ENCODE assay signal across 9 mouse cellular contexts in the genomic region with DNA sequence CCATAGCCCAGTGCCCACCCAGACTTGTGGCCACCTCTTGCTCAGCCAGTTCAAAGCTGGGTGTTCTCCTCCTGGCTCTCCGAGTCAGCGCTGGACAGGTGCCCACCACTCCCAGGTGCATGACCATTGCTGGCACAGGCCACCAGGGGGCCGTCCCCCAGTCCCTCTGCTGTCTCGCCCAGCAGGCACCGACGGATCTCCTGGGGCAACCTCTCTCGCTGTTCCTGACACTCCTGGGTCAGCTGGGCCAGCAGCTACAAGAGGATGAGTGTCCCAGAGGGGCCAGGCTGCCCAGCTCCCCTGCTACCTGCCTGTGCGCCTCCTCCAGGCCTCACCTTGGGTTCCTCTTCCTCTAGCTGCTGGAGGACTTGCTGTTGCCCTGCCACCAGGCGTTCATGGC. TPM values are rescaled to one million over a fixed set of nuclear protein-coding genes. Genes with fewer than 3 reads are reported as not detected.
DNase-seq lines count a peak whose midpoint lies in the region; ATAC-seq and TF ChIP-seq lines count a peak whose summit lies in the region.
"Had no signal": no experiment of that assay in that cellular context is flagged by ENCODE, and none has a peak within 500 bp of the region (broad histone marks: within the 10 kb centered on the region; RNA-seq: fewer than 3 reads in every experiment).

No protein-coding gene starts in this region.

- no peak overlapping the region for H3K4me2 ChIP-seq in forebrain, embryonic 15.5 days (replicated peaks)
- no peak overlapping the region for H3K4me2 ChIP-seq in kidney, postnatal 0 days (ENCODE audit: low read length)
- H3K4me2 ChIP-seq in midbrain, embryonic 14.5 days (ENCODE audit: low read length) = no peak overlapping the region

- TF ChIP-seq POLR2A in thymus, adult 2 months (IDR thresholded peaks at IDR 0.05; ENCODE audit: control insufficient read depth, extremely low read depth, insufficient read depth, low read length, poor library complexity) = no peak

- H3K4me3 ChIP-seq in forebrain, embryonic 10.5 days = peak overlapping the region; percentile 18; the same call in 1 of the 2 replicates
- H3K4me3 ChIP-seq in forebrain, embryonic 15.5 days = no peak overlapping the region
- H3K4me3 ChIP-seq in kidney, postnatal 0 days (replicated peaks; ENCODE audit: low read depth, low read length) = no peak overlapping the region
- no peak overlapping the region for H3K4me3 ChIP-seq in thymus, adult 2 months (ENCODE audit: control insufficient read depth, insufficient read depth, low read length)
- H3K4me3 ChIP-seq in midbrain, embryonic 14.5 days (replicated peaks; ENCODE audit: low read depth, low read length) = no peak overlapping the region

- no peak overlapping the region for H3K27ac ChIP-seq in forebrain, embryonic 10.5 days
- no peak overlapping the region for H3K27ac ChIP-seq in forebrain, embryonic 15.5 days (replicated peaks)
- no peak overlapping the region for H3K27ac ChIP-seq in kidney, postnatal 0 days
- H3K27ac ChIP-seq in thymus, adult 2 months (ENCODE audit: control insufficient read depth, insufficient read depth, low read length) = no peak overlapping the region
- H3K27ac ChIP-seq in midbrain, embryonic 14.5 days (replicated peaks; ENCODE audit: low read depth, low read length) = no peak overlapping the region
- H3K27ac ChIP-seq: macrophage had no signal

- peaks cover 50% of the 10 kb centered on the region for H3K36me3 ChIP-seq in forebrain, embryonic 10.5 days (replicated peaks)
- H3K36me3 ChIP-seq in forebrain, embryonic 15.5 days = no peaks in the 10 kb centered on the region
- peaks cover 43% of the 10 kb centered on the region for H3K36me3 ChIP-seq in kidney, postnatal 0 days (ENCODE audit: insufficient read depth, low read length)
- H3K36me3 ChIP-seq in thymus, adult 2 months (ENCODE audit: control insufficient read depth, insufficient read depth, low read length) = no peaks in the 10 kb centered on the region
- H3K36me3 ChIP-seq in midbrain, embryonic 14.5 days (ENCODE audit: control insufficient read depth, insufficient read depth, low read length) = 0 out of 2 replicates have a peak, but pooled peaks cover 4% of the 10 kb centered on the region

- peaks cover 33% of the 10 kb centered on the region for H3K4me1 ChIP-seq in forebrain, embryonic 10.5 days
- peaks cover 21% of the 10 kb centered on the region for H3K4me1 ChIP-seq in forebrain, embryonic 15.5 days
- H3K4me1 ChIP-seq in kidney, postnatal 0 days (replicated peaks; ENCODE audit: insufficient read depth, low read length) = peaks cover 8% of the 10 kb centered on the region; the same call in 1 of the 2 replicates
- peaks cover 16% of the 10 kb centered on the region for H3K4me1 ChIP-seq in thymus, adult 2 months (replicated peaks; ENCODE audit: control insufficient read depth, insufficient read depth, low read length)
- peaks cover 20% of the 10 kb centered on the region for H3K4me1 ChIP-seq in midbrain, embryonic 14.5 days (ENCODE audit: control insufficient read depth, insufficient read depth, low read length)

- no peak for ATAC-seq in forebrain, embryonic 15.5 days (replicated peaks)
- ATAC-seq in kidney, postnatal 0 days (replicated peaks; ENCODE audit: low FRiP score, low read depth) = no peak
- ATAC-seq in midbrain, embryonic 14.5 days (ENCODE audit: low FRiP score, low TSS enrichment) = no peak

- no peaks in the 10 kb centered on the region for H3K9me3 ChIP-seq in forebrain, embryonic 10.5 days
- H3K9me3 ChIP-seq in forebrain, embryonic 15.5 days = no peaks in the 10 kb centered on the region
- no peaks in the 10 kb centered on the region for H3K9me3 ChIP-seq in kidney, postnatal 0 days (replicated peaks; ENCODE audit: low read length)
- H3K9me3 ChIP-seq in midbrain, embryonic 14.5 days (ENCODE audit: control insufficient read depth, low read length) = no peaks in the 10 kb centered on the region

- H3K9ac ChIP-seq in forebrain, embryonic 15.5 days (replicated peaks) = no peak overlapping the region
- no peak overlapping the region for H3K9ac ChIP-seq in kidney, postnatal 0 days (ENCODE audit: low read depth, low read length)
- H3K9ac ChIP-seq in midbrain, embryonic 14.5 days (replicated peaks; ENCODE audit: low read length) = no peak overlapping the region

- WGBS in forebrain, embryonic 10.5 days = 64% methylated on average over 9 of the region's 9 CpGs
- WGBS in forebrain, embryonic 15.5 days = 46% methylated on average over 9 of the region's 9 CpGs
- 53% methylated on average over 9 of the region's 9 CpGs for WGBS in kidney, postnatal 0 days
- WGBS in thymus, adult 2 months = 80% methylated on average over 9 of the region's 9 CpGs
- 60% methylated on average over 9 of the region's 9 CpGs for WGBS in midbrain, embryonic 14.5 days

- H3K27me3 ChIP-seq in forebrain, embryonic 10.5 days (ENCODE audit: poor library complexity, severe bottlenecking) = no peaks in the 10 kb centered on the region
- H3K27me3 ChIP-seq in forebrain, embryonic 15.5 days = no peaks in the 10 kb centered on the region
- H3K27me3 ChIP-seq in kidney, postnatal 0 days (ENCODE audit: insufficient read depth, low read length) = no peaks in the 10 kb centered on the region
- H3K27me3 ChIP-seq in thymus, adult 2 months (ENCODE audit: control insufficient read depth, insufficient read depth, low read length) = no peaks in the 10 kb centered on the region
- H3K27me3 ChIP-seq in midbrain, embryonic 14.5 days (ENCODE audit: control insufficient read depth, insufficient read depth, low read length) = no peaks in the 10 kb centered on the region

- no peak for DNase-seq in forebrain, embryonic 10.5 days (ENCODE audit: extremely low spot score, low spot score)
- peak; percentile 42 for DNase-seq in retina, postnatal 1 day
- DNase-seq in retina, embryonic 14.5 days (ENCODE audit: low spot score) = no peak
- no peak for DNase-seq in kidney, postnatal 0 days (ENCODE audit: low spot score)
- DNase-seq in thymus, adult 2 months = no peak
- no peak for DNase-seq in right cerebral cortex, postnatal 4 days
- no peak for DNase-seq in midbrain, embryonic 14.5 days

- TF ChIP-seq CTCF in kidney, postnatal 0 days (IDR thresholded peaks at IDR 0.05; ENCODE audit: low read depth) = peak; percentile 69
- TF ChIP-seq CTCF in thymus, adult 2 months (IDR thresholded peaks at IDR 0.05; ENCODE audit: borderline replicate concordance, control insufficient read depth, extremely low read depth, insufficient read depth, low read length, poor library complexity) = peak; percentile 63; the same call in 1 of the 2 replicates

RNA-seq across cellular contexts. Expression of a gene that starts 11.8 kb away (rescaled TPM):
- polyA plus RNA-seq in forebrain, embryonic 10.5 days (2016; fragmentation: Nextera tagmentation; extraction: Ambion mirVana) = 22.8 and 26.5 TPM in 2 replicates
- polyA plus RNA-seq in forebrain, embryonic 15.5 days (2015; fragmentation: Nextera tagmentation; extraction: Ambion mirVana) = 48.0 and 48.2 TPM in 2 replicates
- 32.6 and 33.1 TPM in 2 replicates for polyA plus RNA-seq in kidney, postnatal 0 days (2015; fragmentation: Nextera tagmentation; extraction: Ambion mirVana)
- 66.8 and 86.6 TPM in 2 replicates for polyA plus RNA-seq in thymus, adult 2 months (2012; rRNA removed)
- polyA plus RNA-seq in midbrain, embryonic 14.5 days (2014; fragmentation: Nextera tagmentation; extraction: Ambion mirVana) = 56.0 and 60.4 TPM in 2 replicates

RNA-seq across cellular contexts. Expression of a gene that starts 12.4 kb away (rescaled TPM):
- polyA plus RNA-seq in forebrain, embryonic 10.5 days (2016; fragmentation: Nextera tagmentation; extraction: Ambion mirVana) = 55.9 and 59.8 TPM in 2 replicates
- polyA plus RNA-seq in forebrain, embryonic 15.5 days (2015; fragmentation: Nextera tagmentation; extraction: Ambion mirVana) = 83.7 and 83.8 TPM in 2 replicates
- polyA plus RNA-seq in kidney, postnatal 0 days (2015; fragmentation: Nextera tagmentation; extraction: Ambion mirVana) = 75.8 and 76.5 TPM in 2 replicates
- 59.1 and 65.6 TPM in 2 replicates for polyA plus RNA-seq in thymus, adult 2 months (2012; rRNA removed)
- polyA plus RNA-seq in midbrain, embryonic 14.5 days (2014; fragmentation: Nextera tagmentation; extraction: Ambion mirVana) = 77.1 and 79.3 TPM in 2 replicates

RNA-seq across cellular contexts. Expression of a gene that starts 19.7 kb away (rescaled TPM):
- polyA plus RNA-seq in forebrain, embryonic 10.5 days (2016; fragmentation: Nextera tagmentation; extraction: Ambion mirVana) = 0.24 TPM in 1 of 2 replicates, not detected in the other
- polyA plus RNA-seq in forebrain, embryonic 15.5 days (2015; fragmentation: Nextera tagmentation; extraction: Ambion mirVana) = 1.4 and 1.8 TPM in 2 replicates
- 0.46 and 0.69 TPM in 2 replicates for polyA plus RNA-seq in kidney, postnatal 0 days (2015; fragmentation: Nextera tagmentation; extraction: Ambion mirVana)
- polyA plus RNA-seq in thymus, adult 2 months (2012; rRNA removed) = 1.5 and 1.8 TPM in 2 replicates
- polyA plus RNA-seq in midbrain, embryonic 14.5 days (2014; fragmentation: Nextera tagmentation; extraction: Ambion mirVana) = 1.9 and 3.4 TPM in 2 replicates
- polyA plus RNA-seq: macrophage had no signal

RNA-seq across cellular contexts. Expression of a gene that starts 20.7 kb away (rescaled TPM):
- 103 TPM in 2 replicates for polyA plus RNA-seq in forebrain, embryonic 10.5 days (2016; fragmentation: Nextera tagmentation; extraction: Ambion mirVana)
- polyA plus RNA-seq in forebrain, embryonic 15.5 days (2015; fragmentation: Nextera tagmentation; extraction: Ambion mirVana) = 263 and 289 TPM in 2 replicates
- polyA plus RNA-seq in kidney, postnatal 0 days (2015; fragmentation: Nextera tagmentation; extraction: Ambion mirVana) = 144 and 174 TPM in 2 replicates
- 337 and 340 TPM in 2 replicates for polyA plus RNA-seq in thymus, adult 2 months (2012; rRNA removed)
- polyA plus RNA-seq in midbrain, embryonic 14.5 days (2014; fragmentation: Nextera tagmentation; extraction: Ambion mirVana) = 198 and 257 TPM in 2 replicates

RNA-seq across cellular contexts. Expression of a gene that starts 22.2 kb away (rescaled TPM):
- polyA plus RNA-seq in forebrain, embryonic 10.5 days (2016; fragmentation: Nextera tagmentation; extraction: Ambion mirVana) = 25.2 and 25.8 TPM in 2 replicates
- 11.2 and 11.5 TPM in 2 replicates for polyA plus RNA-seq in forebrain, embryonic 15.5 days (2015; fragmentation: Nextera tagmentation; extraction: Ambion mirVana)
- polyA plus RNA-seq in kidney, postnatal 0 days (2015; fragmentation: Nextera tagmentation; extraction: Ambion mirVana) = 24.6 and 28.5 TPM in 2 replicates
- 27.2 and 35.5 TPM in 2 replicates for polyA plus RNA-seq in thymus, adult 2 months (2012; rRNA removed)
- 6.3 and 8.8 TPM in 2 replicates for polyA plus RNA-seq in midbrain, embryonic 14.5 days (2014; fragmentation: Nextera tagmentation; extraction: Ambion mirVana)
